Mouse (Mus musculus) kidney, embryonic 14.5 days (tissue): ENCODE results near the gene Mif. TPM values are rescaled to one million over a fixed set of nuclear protein-coding genes. Genes with fewer than 3 reads are reported as not detected.

Source experiments
- ATAC-seq: fragments of 200-750 bp; cut with Nextera tagmentation; 2 replicates; pipeline ENCODE4 v1.8.0; 2017; ENCODE audit warnings: moderate number of reproducible peaks, mild to moderate bottlenecking, moderate TSS enrichment, moderate library complexity; ENCODE audit not compliant: low FRiP score, low TSS enrichment
- H3K27ac ChIP-seq: fragments of 300-500 bp; sonication (generic); 2 replicates; pipeline ENCODE4 v1.5.1; 2014; ENCODE audit warnings: low read depth, mild to moderate bottlenecking, low read length, moderate library complexity, mixed read lengths
- H3K27me3 ChIP-seq: fragments of 300-500 bp; sonication (generic); 2 replicates; pipeline ENCODE4 v1.6.1; 2014; ENCODE audit warnings: mild to moderate bottlenecking, low read length; ENCODE audit not compliant: control insufficient read depth, insufficient read depth
- H3K36me3 ChIP-seq: fragments of 300-500 bp; sonication (generic); 2 replicates; pipeline ENCODE4 v1.6.1; 2014; ENCODE audit warnings: low read length, mixed read lengths; ENCODE audit not compliant: control insufficient read depth, insufficient read depth
- H3K4me1 ChIP-seq: fragments of 300-500 bp; sonication (generic); 2 replicates; pipeline ENCODE4 v1.6.1; 2014; ENCODE audit warnings: low read length, mixed read lengths; ENCODE audit not compliant: control insufficient read depth, insufficient read depth
- H3K4me2 ChIP-seq: fragments of 300-500 bp; sonication (generic); replicated peaks from 2 replicates; pipeline ENCODE4 v1.6.1; 2014; ENCODE audit warnings: low read depth, mild to moderate bottlenecking, low read length
- H3K4me3 ChIP-seq: fragments of 300-500 bp; sonication (generic); 2 replicates; pipeline ENCODE4 v1.5.1; 2014; ENCODE audit warnings: mild to moderate bottlenecking, low read length
- H3K9ac ChIP-seq: fragments of 300-500 bp; sonication (generic); 2 replicates; pipeline ENCODE4 v1.6.1; 2014; ENCODE audit warnings: low read depth, mild to moderate bottlenecking, low read length, moderate library complexity
- H3K9me3 ChIP-seq: fragments of 300-500 bp; sonication (generic); 2 replicates; pipeline ENCODE4 v1.6.1; 2016; ENCODE audit warnings: low read length; ENCODE audit not compliant: control insufficient read depth
- WGBS: fragments of 180-500 bp; shearing (Covaris S2); extraction: QIAGEN DNeasy Blood & Tissue Kit; methylation state at CpG from one replicate; pipeline ENCODE4 v1.1.7; 2014; 5-methylcytosine and 5-hydroxymethylcytosine counted together
- polyA plus RNA-seq: library from polyadenylated mRNA; unstranded; fragments of >200 nt; fragmentation: Nextera tagmentation; extraction: Ambion mirVana; gene quantifications from 2 replicates; pipeline ENCODE4 v1.2.1, GENCODE M21; 2014

Mif gene
- polyA plus RNA-seq, 1 experiment from 2014 or later: 2,350 TPM

DNA sequence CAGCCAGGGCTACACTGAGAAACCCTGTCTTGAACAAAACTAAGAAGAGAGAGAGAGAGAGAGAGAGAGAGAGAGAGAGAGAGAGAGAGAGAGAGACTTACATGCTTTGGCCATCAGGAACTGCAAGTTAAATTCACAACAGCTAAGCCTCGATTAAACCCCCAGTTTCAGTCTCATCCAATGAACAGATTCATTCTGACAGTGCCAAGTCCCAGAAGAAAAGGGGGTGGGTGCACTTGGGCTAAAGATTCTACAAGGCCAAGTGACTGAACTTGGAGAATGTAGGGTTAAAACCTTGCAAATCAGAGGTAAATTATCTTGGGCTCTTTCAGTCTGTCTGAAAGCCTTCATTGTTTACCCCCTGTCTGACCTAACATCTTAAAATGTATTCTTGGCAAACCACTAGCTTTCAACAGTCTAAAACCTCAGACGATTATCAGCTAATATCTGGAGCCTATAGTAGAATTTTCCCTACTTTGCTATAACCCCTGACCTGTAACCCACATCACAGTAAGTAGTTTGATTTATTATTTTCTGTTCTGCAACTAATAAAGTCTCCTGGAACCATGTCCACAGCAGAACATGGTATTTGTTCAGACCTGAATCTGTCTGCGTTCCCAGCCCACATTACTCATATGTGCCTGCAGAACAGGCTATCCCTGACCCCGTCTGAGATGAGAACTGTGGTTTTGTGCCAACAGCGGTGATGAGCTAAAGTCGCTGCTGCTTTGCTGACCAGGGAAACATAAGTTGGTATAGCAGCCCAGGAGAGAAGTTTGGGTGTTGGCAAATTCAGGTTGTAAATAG is 20.9 kb upstream of the Mif start:
- Histone ChIP-seq H3K9me3 (no peaks in the 10 kb centered on the region), H3K36me3 (no peaks in the 10 kb centered on the region), H3K27ac (0 out of 2 replicates have a peak overlapping the region, but pooled peaks have one; percentile 9), H3K4me2 (no peak overlapping the region), H3K4me3 (no peak overlapping the region), H3K4me1 (peaks cover 4% of the 10 kb centered on the region; the same call in 1 of the 2 replicates), H3K9ac (no peak overlapping the region), H3K27me3 (no peaks in the 10 kb centered on the region)
- WGBS: 58% methylated on average over 6 of the region's 6 CpGs
- no peak for ATAC-seq

DNA sequence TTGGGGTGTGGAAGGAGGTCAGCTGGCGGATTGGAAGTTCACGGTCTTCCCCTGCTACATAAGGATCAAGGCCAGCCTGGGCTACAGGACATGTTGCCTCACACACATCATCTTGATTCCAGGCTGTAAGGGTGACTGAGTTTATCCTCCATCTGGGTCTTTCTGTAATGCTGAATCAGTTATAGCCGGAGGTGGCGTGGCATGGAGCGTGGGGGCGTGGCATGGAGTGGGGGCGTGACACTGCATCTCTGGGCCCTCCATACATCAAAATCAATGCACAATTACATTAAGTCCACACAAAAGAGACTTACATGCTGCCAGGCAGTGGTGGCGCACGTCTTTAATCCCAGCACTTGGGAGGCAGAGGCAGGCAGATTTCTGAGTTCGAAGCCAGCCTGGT is 20.3 kb upstream of the Mif start:
- 91% methylated on average over 10 of the region's 10 CpGs for WGBS
- H3K27ac ChIP-seq: no peak overlapping the region

DNA sequence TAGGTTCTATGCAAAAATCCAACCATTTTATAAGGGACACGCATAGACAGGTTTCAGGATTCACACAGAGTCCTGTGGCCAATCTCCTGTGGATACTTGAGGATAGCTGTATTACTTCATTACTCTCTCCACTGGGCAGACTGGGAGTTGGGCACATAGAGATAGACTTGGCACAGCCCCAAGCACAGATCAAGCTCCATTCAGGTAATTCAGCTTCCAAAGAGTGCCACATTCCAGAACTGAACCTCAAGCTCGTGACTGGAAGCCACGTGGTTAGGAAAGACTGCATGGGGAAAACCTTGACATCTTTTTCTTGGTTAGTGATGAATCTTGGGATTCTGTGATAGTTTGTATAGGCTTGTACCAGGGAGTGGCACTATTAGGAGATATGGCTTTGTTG is 18.8 kb upstream of the Mif start:
- H3K4me2 ChIP-seq: no peak overlapping the region
- no peaks in the 10 kb centered on the region for H3K36me3 ChIP-seq
- no peak overlapping the region for H3K9ac ChIP-seq
- 86% methylated on average over 3 of the region's 3 CpGs for WGBS
- no peak for ATAC-seq
- H3K27ac ChIP-seq: no peak overlapping the region
- H3K4me3 ChIP-seq: no peak overlapping the region
- peaks cover 5% of the 10 kb centered on the region; the same call in 1 of the 2 replicates for H3K4me1 ChIP-seq
- no peaks in the 10 kb centered on the region for H3K9me3 ChIP-seq
- no peaks in the 10 kb centered on the region for H3K27me3 ChIP-seq

More for the DNA sequence above, 20.3 kb upstream of the Mif start:
- Histone ChIP-seq H3K36me3 (no peaks in the 10 kb centered on the region), H3K9ac (no peak overlapping the region), H3K4me2 (no peak overlapping the region), H3K9me3 (no peaks in the 10 kb centered on the region), H3K4me1 (peaks cover 4% of the 10 kb centered on the region; the same call in 1 of the 2 replicates), H3K4me3 (no peak overlapping the region), H3K27me3 (no peaks in the 10 kb centered on the region)
- no peak for ATAC-seq

DNA sequence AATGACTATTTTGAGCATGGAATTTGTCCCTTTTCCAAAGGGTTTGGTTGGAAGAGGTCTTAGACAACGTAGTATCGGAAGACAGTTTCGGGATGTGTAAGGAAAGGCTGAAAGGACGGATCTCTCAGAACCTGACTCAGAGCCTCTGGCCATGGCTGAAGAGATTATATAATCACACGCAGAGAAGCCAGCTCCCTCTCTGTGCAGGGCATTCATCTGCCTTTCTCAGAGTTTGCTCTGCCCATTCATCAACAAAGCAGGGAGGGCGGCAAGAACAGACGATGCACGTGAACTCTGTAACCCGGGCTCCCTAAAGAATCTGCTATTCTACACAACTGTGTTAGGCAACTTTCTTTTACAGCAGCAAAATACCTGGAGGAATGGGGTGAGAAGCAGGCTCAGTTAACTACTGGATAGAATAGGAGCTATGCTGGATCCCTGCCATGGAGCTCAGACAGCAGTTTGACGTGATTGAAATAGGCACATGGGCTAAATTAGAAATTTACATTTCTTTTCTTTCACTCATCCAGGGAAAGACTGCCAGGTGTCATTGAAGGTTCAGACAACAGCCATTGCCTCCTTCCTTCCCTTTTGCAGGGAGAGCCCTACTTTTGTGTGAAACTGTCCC is 13.6 kb upstream of the Mif start:
- no peak for ATAC-seq
- peak overlapping the region; percentile 50; the same call in 1 of the 2 replicates for H3K9ac ChIP-seq
- no peaks in the 10 kb centered on the region for H3K36me3 ChIP-seq
- peak overlapping the region; percentile 30 for H3K4me3 ChIP-seq
- no peaks in the 10 kb centered on the region for H3K9me3 ChIP-seq
- H3K27ac ChIP-seq: no peak overlapping the region
- peaks cover 9% of the 10 kb centered on the region for H3K4me1 ChIP-seq
- WGBS: 38% methylated on average over 10 of the region's 10 CpGs
- peak overlapping the region; percentile 65 for H3K4me2 ChIP-seq
- H3K27me3 ChIP-seq: no peaks in the 10 kb centered on the region

DNA sequence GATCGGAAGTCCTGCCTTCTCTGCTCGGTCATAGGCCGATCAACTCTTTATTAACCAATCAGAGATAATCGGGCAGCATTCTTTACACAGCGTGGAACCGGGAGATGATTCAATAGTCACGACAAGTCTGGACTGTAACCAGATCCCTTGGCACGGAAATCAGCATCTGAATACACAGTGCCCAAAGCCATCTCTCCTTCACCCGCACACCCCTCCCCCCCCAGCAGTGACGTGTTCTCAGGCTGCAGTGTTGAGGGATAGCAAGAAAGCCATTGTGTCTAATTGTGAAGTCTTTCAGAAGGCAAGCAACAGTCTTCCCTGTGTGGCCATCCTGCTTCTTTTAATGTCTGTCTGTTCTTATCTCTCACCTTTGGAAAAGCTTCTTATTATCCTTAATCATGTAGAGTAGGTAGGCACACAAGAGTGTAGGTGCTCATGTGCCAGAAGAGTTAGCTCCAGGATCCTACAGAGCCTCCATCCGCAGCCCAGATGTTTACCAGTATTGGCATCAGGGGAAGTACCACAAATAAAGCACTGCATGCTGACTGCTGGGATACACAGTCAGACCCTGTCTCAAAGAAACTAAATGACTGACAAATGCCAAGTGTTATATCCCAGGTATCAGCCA is 13.0 kb upstream of the Mif start:
- ATAC-seq: peak; percentile 98
- Histone ChIP-seq H3K4me3 (peak overlapping the region; percentile 30), H3K4me2 (peak overlapping the region; percentile 65), H3K27me3 (no peaks in the 10 kb centered on the region), H3K9me3 (no peaks in the 10 kb centered on the region), H3K36me3 (no peaks in the 10 kb centered on the region), H3K9ac (peak overlapping the region; percentile 50), H3K27ac (peak overlapping the region; percentile 65; the same call in 1 of the 2 replicates), H3K4me1 (peaks cover 9% of the 10 kb centered on the region)
- WGBS: 2% methylated on average over 11 of the region's 11 CpGs

DNA sequence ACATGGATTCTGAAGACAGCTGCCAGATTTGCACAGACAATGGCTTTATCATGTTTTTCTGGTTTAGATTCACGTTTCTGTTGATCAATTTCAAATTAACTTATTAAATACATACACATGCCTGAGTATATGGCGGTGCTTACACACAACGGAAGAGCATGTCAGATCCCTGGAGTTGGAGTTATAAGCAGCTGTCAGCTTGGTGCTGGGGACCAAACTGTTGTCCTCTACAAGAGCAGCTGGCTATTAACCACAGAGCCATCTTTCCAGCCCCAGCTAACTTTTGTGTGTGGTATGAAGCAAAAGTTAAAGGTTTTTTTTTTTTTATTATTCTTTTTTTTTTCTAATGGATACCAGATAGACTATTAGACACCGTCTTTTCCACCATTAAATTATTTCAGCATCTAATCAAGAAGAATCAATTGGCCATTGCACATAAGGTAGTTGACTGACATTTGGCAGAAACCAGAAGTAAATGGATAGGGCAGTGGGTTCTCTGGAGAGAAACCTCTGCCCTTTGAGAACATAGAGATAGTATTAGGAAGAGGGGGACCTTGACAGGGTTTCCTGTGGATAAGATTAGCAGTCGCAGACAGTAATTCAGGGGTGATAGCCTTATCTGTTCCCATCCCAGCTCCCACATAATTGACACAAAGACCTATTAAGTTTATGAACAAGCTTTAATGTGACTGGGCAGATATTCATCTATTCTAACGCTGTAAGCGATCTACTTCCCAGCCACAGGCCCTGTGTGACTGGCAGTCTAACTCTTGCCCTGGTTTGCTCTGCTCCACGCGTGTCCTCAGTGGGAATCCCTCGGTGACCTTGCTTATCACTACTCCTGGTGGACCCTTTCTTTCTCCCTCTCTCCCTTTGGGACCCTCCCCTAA is 12.2 kb upstream of the Mif start:
- Histone ChIP-seq H3K4me1 (peaks cover 9% of the 10 kb centered on the region), H3K36me3 (no peaks in the 10 kb centered on the region), H3K27ac (no peak overlapping the region), H3K27me3 (no peaks in the 10 kb centered on the region), H3K4me3 (peak overlapping the region; percentile 30), H3K9me3 (no peaks in the 10 kb centered on the region), H3K4me2 (peak overlapping the region; percentile 65), H3K9ac (peak overlapping the region; percentile 50; the same call in 1 of the 2 replicates)
- peak; percentile 16; the same call in 1 of the 2 replicates for ATAC-seq
- 38% methylated on average over 10 of the region's 10 CpGs for WGBS

DNA sequence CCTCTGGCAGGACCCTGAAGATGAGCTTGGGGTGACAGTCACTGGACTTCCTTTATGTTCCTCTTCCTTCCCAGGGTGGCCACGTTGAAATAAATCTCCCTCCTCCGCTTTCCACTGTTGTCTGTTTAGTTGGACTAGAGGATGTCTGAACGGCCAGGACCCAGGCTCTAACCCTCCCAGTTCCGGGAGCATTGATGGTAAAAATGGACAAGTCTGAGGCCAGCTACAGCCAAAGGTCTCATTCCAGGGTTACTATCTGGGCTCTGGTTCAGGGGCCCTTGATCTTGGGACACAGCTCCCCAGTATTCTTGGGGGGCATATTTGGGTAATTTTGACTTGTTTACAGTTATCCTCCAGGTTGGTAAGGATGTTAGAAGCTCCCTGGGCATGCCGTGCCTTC is 1.5 kb upstream of the Mif start:
- Histone ChIP-seq H3K36me3 (peaks cover 19% of the 10 kb centered on the region; the same call in 1 of the 2 replicates), H3K4me3 (no peak overlapping the region), H3K9ac (no peak overlapping the region), H3K27me3 (no peaks in the 10 kb centered on the region), H3K4me2 (no peak overlapping the region), H3K27ac (no peak overlapping the region), H3K4me1 (peaks cover 18% of the 10 kb centered on the region; the same call in 1 of the 2 replicates), H3K9me3 (no peaks in the 10 kb centered on the region; the same call in 1 of the 2 replicates)
- 89% methylated on average over 5 of the region's 5 CpGs for WGBS
- no peak for ATAC-seq

DNA sequence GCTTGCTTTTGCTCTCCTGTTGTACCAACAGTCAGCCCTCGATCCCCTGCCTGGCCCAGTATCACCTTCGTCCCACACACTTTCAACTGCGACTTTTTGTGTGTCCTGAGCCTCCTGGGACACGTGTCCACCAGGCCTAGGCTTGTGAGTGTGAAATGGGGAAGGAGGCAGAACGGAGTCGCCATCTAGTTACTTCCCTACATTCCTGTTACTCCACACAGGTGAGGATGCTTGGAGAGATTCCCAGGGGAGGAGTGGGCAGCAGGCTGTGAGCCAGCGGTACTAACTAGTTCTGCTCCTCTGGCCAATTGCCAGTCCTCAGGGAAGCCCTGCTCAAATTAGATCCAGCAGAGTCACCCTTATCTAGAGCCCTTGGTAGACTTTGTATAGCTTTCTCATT is 706 bp upstream of the Mif start:
- no peaks in the 10 kb centered on the region; the same call in 1 of the 2 replicates for H3K9me3 ChIP-seq
- WGBS: 50% methylated on average over 7 of the region's 7 CpGs
- H3K9ac ChIP-seq: no peak overlapping the region; the same call in 1 of the 2 replicates
- no peak overlapping the region for H3K4me2 ChIP-seq
- H3K4me1 ChIP-seq: peaks cover 18% of the 10 kb centered on the region; the same call in 1 of the 2 replicates
- H3K36me3 ChIP-seq: peaks cover 19% of the 10 kb centered on the region; the same call in 1 of the 2 replicates
- peak overlapping the region; percentile 74; the same call in 1 of the 2 replicates for H3K4me3 ChIP-seq
- peak overlapping the region; percentile 62; the same call in 1 of the 2 replicates for H3K27ac ChIP-seq
- no peaks in the 10 kb centered on the region for H3K27me3 ChIP-seq
- ATAC-seq: no peak
